Mouse (Mus musculus): Measurements from ENCODE around the gene Dld.

Dld gene

DNA sequence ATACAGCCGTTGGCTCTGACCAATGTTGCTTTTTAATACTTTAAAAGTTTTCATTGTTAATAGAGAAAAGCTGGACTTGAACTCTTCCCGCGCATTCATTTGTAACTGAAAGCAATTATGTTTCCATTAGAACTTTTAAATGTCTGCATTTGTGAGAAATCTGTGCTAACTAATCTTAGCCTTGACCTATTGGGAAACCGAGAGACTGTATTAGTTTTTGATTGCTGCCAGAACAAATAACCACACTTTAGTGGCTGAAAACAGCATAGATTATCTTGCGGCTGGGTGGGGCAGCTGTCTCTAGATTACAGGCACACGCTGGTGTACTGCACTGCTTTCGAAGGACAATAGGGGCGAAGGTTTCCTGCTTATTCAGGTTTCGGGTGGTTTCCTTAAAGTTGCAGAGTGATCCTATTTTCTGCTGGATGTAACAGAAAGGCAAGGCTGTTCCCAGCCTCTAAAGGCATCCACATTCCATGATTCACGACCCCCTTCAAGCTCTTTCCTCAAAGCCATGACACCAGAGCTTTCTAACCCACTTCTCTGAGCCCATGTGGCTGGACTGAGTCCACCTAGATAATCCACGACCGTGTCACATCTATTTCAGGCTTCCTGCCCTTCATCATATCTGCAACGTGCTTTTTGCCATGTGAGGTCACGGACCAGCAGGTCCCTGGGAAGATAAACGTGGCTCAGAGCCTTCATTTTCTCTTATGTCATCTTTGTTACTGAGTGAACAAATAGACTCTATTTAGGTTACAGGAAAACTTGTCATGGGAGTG, 57.7 kb downstream of the Dld start:
- DNase-seq: no peak

DNA sequence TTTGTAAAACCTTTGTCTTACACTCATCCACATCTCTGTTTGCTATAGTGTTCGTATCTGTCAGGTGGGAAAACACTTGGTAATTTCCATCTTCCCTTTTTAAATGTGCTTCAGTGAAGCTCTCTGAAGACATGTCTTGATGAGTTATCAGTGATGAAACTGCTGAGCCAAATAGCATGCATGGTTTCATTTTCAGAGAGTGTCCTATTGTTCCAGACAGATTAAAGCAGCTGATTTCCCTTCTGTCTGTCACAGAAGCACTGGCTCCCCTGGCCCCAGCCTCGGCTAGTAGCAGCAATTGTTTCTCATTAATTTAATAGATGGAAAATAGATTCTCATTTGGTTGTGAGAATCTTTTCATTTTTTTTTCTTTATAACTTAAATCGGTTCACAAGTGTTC, 60.3 kb downstream of the Dld start:
- DNase-seq: no peak

DNA sequence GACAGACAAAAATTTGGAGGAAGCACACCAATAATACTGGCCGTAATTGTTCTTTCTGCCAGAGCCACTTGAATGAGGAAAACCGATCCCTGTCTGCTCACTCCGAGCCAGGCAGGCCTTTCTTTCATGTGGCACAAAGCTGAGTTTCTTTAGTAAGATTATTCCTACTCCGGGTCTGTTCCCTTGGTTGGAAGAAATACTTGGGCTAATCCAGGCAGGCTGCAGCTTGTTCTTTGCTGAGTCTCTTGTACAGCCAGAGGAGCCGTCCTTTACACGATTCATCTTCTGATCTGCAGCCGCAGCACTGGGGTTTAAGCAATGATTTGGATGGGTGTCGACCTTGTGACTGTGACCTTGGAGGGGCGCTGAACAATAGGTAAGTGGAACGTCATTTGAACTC, 62.2 kb downstream of the Dld start:
- no peak for DNase-seq

GRCm38 (mm10) chr12:31283617-31284136, 67.6 kb downstream of the Dld start:
- DNase-seq: no peak

- no peak for DNase-seq
Observed at GRCm38 (mm10) chr12:31283131-31283530, 68.1 kb downstream of the Dld start.

GRCm38 (mm10) chr12:31282241-31282640, 69.0 kb downstream of the Dld start:
- no peak for DNase-seq
